Mouse (Mus musculus): ENCODE results near the gene Hmgb1. TPM values are rescaled to one million over a fixed set of nuclear protein-coding genes. Genes with fewer than 3 reads are reported as not detected.
"Not testable (repeated sequence)": the region's sequence is repeated elsewhere in the genome, so short reads cannot be mapped to it uniquely, and the experiment has no call there.

Gene Hmgb1
- polyA plus RNA-seq, 1 experiment from 2014 or later = 439 TPM

DNA sequence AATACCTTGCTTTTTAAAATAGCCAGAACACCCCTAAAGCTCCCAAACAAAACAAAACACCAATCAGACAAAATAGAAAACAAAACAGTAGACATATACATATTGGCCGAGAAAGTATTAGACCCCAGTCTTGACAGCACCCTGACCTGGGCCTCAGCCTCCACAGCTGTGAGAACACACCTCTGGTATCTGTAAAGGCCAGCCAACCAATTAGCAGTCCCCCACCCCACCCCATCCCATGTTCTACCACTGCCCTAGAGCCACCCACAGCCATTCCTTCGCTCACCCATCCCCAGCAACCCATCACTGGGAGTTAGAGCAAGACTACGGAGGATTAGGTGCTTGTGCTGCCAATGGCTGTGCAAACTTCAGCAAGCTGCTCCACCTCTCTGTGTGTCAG, 33.4 kb downstream of the Hmgb1 start:
- Histone ChIP-seq H3K4me1 (ENCODE audit: insufficient read depth) (no peaks in the 10 kb centered on the region), H3K4me2 (ENCODE audit: low read depth, low read length) (no peak overlapping the region), H3K9ac (replicated peaks) (no peak overlapping the region), H3K9me3 (ENCODE audit: low read length) (no peaks in the 10 kb centered on the region), H3K4me3 (ENCODE audit: low read depth, low read length) (no peak overlapping the region), H3K27me3 (ENCODE audit: insufficient read depth, low read length) (no peaks in the 10 kb centered on the region), H3K36me3 (replicated peaks; ENCODE audit: insufficient read depth, low read length) (no peaks in the 10 kb centered on the region), H3K27ac (ENCODE audit: low read depth) (no peak overlapping the region)
- 82% methylated on average over 3 of the region's 3 CpGs for WGBS (ENCODE audit: insufficient replicate concordance)
- ATAC-seq (no peak), DNase-seq (no peak)
- TF ChIP-seq CTCF (IDR thresholded peaks at IDR 0.05; ENCODE audit: low read depth) = no peak

DNA sequence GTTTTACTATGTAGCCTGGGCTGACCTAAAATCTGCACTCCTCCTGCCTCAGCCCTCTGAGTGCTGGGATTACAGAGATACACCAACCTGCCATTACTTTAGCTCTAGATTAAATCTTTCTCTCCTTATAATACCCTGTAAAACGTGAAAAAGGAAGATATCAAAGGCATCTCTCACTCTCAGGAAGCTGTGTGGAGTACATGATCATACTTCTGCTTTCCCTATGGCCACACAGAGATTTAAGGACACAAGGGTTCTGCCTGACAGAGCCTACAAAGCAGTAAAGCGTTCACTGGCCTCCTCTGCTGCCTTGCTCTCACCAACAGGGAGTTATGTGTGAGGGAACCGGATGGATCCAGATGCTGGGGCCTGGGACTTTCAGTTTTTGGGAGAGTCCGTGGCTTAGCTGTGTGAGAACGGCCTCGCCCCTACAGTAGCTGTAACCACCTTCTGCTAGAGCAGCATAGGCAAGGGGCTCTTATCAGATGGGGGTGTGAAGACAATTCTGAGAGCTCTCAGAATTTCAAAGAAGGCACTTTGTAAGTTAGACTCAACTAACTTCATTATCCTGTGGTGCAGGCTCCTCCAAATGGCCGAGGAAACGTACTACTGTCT, 36.8 kb downstream of the Hmgb1 start:
- Histone ChIP-seq H3K9ac (replicated peaks) (no peak overlapping the region), H3K36me3 (replicated peaks; ENCODE audit: insufficient read depth, low read length) (no peaks in the 10 kb centered on the region), H3K9me3 (ENCODE audit: low read length) (no peaks in the 10 kb centered on the region), H3K27me3 (ENCODE audit: insufficient read depth, low read length) (no peaks in the 10 kb centered on the region), H3K4me3 (ENCODE audit: low read depth, low read length) (no peak overlapping the region), H3K27ac (ENCODE audit: low read depth) (no peak overlapping the region), H3K4me2 (ENCODE audit: low read depth, low read length) (no peak overlapping the region), H3K4me1 (ENCODE audit: insufficient read depth) (no peaks in the 10 kb centered on the region)
- DNase-seq (no peak), ATAC-seq (no peak)
- TF ChIP-seq CTCF (IDR thresholded peaks at IDR 0.05; ENCODE audit: low read depth) = no peak
- no peak for TF ChIP-seq EP300 (IDR thresholded peaks at IDR 0.05; ENCODE audit: low read depth)
- WGBS (ENCODE audit: insufficient replicate concordance) = 43% methylated on average over 8 of the region's 8 CpGs

DNA sequence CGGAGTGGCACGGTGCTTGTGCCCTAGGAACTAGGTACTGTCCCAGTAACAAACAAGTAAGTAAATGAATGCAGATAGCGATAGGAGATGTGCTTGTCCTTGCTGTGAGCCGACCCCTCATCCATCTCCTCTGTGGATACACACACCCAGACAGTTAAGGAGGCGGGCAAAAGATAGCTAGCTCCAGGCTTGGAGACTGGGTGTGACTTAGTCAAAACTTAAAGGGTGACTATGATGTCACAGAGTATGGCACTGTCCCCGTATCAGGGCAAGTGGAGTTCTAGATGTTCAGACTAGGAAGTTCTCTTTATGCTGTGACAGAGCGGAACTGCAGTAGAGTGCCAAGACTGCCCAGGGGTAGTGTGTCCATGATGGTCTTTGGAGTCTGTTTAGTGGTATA, 37.6 kb downstream of the Hmgb1 start:
- H3K9me3 ChIP-seq (ENCODE audit: low read length) = no peaks in the 10 kb centered on the region
- TF ChIP-seq EP300 (IDR thresholded peaks at IDR 0.05; ENCODE audit: low read depth) = no peak
- no peak for TF ChIP-seq CTCF (IDR thresholded peaks at IDR 0.05; ENCODE audit: low read depth)
- no peak for ATAC-seq
- no peak overlapping the region for H3K4me3 ChIP-seq (ENCODE audit: low read depth, low read length)
- DNase-seq = no peak
- no peak overlapping the region for H3K9ac ChIP-seq (replicated peaks)
- no peak overlapping the region for H3K27ac ChIP-seq (ENCODE audit: low read depth)
- no peaks in the 10 kb centered on the region for H3K4me1 ChIP-seq (ENCODE audit: insufficient read depth)
- H3K4me2 ChIP-seq (ENCODE audit: low read depth, low read length) = no peak overlapping the region
- no peaks in the 10 kb centered on the region for H3K36me3 ChIP-seq (replicated peaks; ENCODE audit: insufficient read depth, low read length)
- WGBS (ENCODE audit: insufficient replicate concordance) = 77% methylated on average over 7 of the region's 7 CpGs
- no peaks in the 10 kb centered on the region for H3K27me3 ChIP-seq (ENCODE audit: insufficient read depth, low read length)

DNA sequence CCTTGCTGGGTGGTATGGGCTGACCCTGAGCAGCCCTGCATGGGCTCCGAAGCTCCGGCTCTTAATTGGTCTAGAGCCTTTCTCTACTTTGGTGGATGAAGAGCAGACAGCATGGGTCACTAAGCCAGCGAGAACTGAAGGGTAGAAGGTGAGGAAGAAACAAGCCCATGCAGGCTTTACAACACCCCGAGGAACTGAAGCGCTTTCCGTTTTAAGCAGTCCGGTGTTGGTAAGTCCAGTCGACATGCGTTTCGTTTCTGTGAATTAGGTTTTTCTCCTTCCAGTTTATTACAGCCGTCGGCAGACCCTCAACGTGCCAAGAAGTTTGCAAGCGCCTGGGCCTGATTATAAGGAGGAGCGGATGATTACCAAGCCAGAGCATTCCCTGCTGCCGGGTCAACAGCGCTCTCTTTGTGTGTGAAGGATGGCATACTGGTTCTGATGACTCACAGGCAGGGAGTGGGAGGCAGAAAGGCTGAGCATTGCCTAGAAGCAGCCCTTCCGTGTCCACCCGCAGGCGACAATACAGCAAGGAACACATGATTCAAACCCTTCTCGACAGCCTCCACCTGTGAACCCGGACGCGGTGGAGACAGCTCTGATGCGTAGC, 40.4 kb downstream of the Hmgb1 start:
- no peaks in the 10 kb centered on the region for H3K9me3 ChIP-seq (ENCODE audit: low read length)
- no peaks in the 10 kb centered on the region for H3K27me3 ChIP-seq (ENCODE audit: insufficient read depth, low read length)
- 80% methylated on average over 25 of the region's 25 CpGs for WGBS (ENCODE audit: insufficient replicate concordance)
- no peak overlapping the region for H3K27ac ChIP-seq (ENCODE audit: low read depth)
- H3K4me2 ChIP-seq (ENCODE audit: low read depth, low read length) = no peak overlapping the region
- DNase-seq (no peak), ATAC-seq (no peak)
- H3K9ac ChIP-seq (replicated peaks) = no peak overlapping the region
- no peak for TF ChIP-seq CTCF (IDR thresholded peaks at IDR 0.05; ENCODE audit: low read depth)
- no peak for TF ChIP-seq EP300 (IDR thresholded peaks at IDR 0.05; ENCODE audit: low read depth)
- no peaks in the 10 kb centered on the region for H3K36me3 ChIP-seq (replicated peaks; ENCODE audit: insufficient read depth, low read length)
- H3K4me3 ChIP-seq (ENCODE audit: low read depth, low read length) = no peak overlapping the region
- H3K4me1 ChIP-seq (ENCODE audit: insufficient read depth) = no peaks in the 10 kb centered on the region

- H3K27ac ChIP-seq (ENCODE audit: low read depth); H3K9me3 ChIP-seq (ENCODE audit: low read length); H3K4me1 ChIP-seq (ENCODE audit: insufficient read depth); DNase-seq; H3K4me3 ChIP-seq (ENCODE audit: low read depth, low read length); H3K27me3 ChIP-seq (ENCODE audit: insufficient read depth, low read length); ATAC-seq; H3K9ac ChIP-seq (replicated peaks); H3K36me3 ChIP-seq (replicated peaks; ENCODE audit: insufficient read depth, low read length); H3K4me2 ChIP-seq (ENCODE audit: low read depth, low read length): not testable (repeated sequence)
- 75% methylated on average over 1 of the region's 1 CpGs for WGBS (ENCODE audit: insufficient replicate concordance)
These were observed 43.1 kb downstream of the Hmgb1 start for GRCm38 (mm10) chr5:149141155-149141554.

- Histone ChIP-seq H3K27me3 (ENCODE audit: insufficient read depth, low read length) (no peaks in the 10 kb centered on the region), H3K9me3 (ENCODE audit: low read length) (no peaks in the 10 kb centered on the region), H3K4me3 (ENCODE audit: low read depth, low read length) (no peak overlapping the region), H3K36me3 (replicated peaks; ENCODE audit: insufficient read depth, low read length) (no peaks in the 10 kb centered on the region), H3K27ac (ENCODE audit: low read depth) (no peak overlapping the region), H3K4me1 (ENCODE audit: insufficient read depth) (peaks cover 14% of the 10 kb centered on the region), H3K9ac (replicated peaks) (no peak overlapping the region), H3K4me2 (ENCODE audit: low read depth, low read length) (0 out of 2 replicates have a peak overlapping the region, but pooled peaks have one; percentile 13)
- WGBS (ENCODE audit: insufficient replicate concordance) = 71% methylated on average over 9 of the region's 9 CpGs
- DNase-seq (no peak), ATAC-seq (peak; percentile 15; the same call in 1 of the 2 replicates)
- no peak for TF ChIP-seq CTCF (IDR thresholded peaks at IDR 0.05; ENCODE audit: low read depth)
- no peak for TF ChIP-seq EP300 (IDR thresholded peaks at IDR 0.05; ENCODE audit: low read depth)
These were observed 44.0 kb downstream of the Hmgb1 start for GRCm38 (mm10) chr5:149140336-149140735.

GRCm38 (mm10) chr5:149138087-149138486, 46.2 kb downstream of the Hmgb1 start:
- H3K9ac ChIP-seq (replicated peaks); DNase-seq; H3K4me3 ChIP-seq (ENCODE audit: low read depth, low read length); H3K27me3 ChIP-seq (ENCODE audit: insufficient read depth, low read length); H3K36me3 ChIP-seq (replicated peaks; ENCODE audit: insufficient read depth, low read length); H3K27ac ChIP-seq (ENCODE audit: low read depth); ATAC-seq; H3K9me3 ChIP-seq (ENCODE audit: low read length); H3K4me2 ChIP-seq (ENCODE audit: low read depth, low read length): not testable (repeated sequence)
- 90% methylated on average over 6 of the region's 6 CpGs for WGBS (ENCODE audit: insufficient replicate concordance)
- H3K4me1 ChIP-seq (ENCODE audit: insufficient read depth) = peaks cover 25% of the 10 kb centered on the region

Data from liver, postnatal 0 days (tissue).